Mouse (Mus musculus) brain, embryonic 18.5 days (tissue): ENCODE measurements around the gene Bmp3.

Experiments
- DNase-seq: peaks from one replicate; pipeline ENCODE4 v3.0.0-alpha.2; 2012; ENCODE audit warnings: low read depth, low spot score

The Bmp3 gene

DNA sequence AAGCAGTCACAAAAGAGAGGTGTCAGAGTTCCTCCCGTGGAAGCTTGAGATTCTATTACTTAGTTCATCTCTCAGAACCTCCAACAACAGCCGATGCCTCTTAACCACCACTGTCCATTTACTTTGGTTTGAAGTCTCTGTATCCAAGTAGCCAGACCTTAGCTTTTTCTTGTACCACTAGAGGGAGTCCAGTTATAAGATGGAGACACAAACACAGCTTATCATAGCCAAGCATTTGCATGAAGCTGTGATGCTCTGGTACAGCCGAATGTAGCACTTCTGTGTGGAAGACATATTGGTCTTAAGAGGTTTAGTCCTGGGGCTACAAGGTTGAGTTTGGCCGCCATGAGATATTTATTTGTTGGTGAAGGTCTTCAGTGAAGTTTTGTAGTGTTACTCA lies 48.1 kb downstream of the Bmp3 start:
- peak; percentile 34 for DNase-seq

DNA sequence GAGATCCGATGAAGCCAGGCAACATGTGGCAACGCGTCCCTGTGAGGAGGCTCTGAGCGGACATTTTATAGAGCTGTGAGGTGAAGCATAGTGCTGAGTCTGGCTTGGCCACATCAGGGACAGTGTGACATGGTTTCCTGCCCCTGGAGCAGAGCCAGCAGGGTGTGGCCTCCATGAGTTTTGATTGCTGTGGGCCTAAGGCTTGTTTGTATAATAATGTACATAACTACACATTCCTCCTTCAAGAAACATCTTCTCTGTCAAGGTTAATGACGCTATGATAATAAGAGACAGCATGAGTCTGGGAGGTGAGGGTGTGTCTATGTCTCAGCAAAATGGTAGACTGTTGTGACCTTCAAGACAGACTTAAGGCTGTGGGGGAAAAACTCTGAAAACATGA lies 64.5 kb downstream of the Bmp3 start:
- DNase-seq, result no peak

DNA sequence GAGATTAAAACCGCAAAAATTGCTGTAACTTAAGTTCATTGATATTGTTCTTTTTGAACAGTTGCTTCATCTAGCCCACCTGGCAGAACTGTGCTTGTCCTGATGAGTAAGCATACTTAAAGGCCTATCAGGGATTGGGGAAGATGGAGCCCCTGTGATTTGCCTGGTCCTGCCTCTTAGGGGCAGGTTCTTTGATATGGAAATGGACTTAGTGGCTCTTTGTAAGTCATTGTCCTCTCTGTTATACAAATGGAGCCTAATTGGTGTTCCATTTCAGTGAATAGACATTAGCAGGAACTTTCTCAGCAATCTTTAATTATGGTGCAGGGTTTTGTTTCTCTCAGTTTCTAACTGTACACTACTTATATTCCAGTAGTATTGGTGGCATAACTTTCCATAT lies 67.4 kb downstream of the Bmp3 start:
- no peak for DNase-seq

GRCm38 (mm10) chr5:98922921-98923320 lies 68.7 kb downstream of the Bmp3 start:
- no peak for DNase-seq
